Mouse (Mus musculus) natural killer cell, adult 2 months (primary cell): ENCODE measurements around the gene Cyb561.

Experiments used
- DNase-seq, 2 experiments: peaks; one replicate each; pipeline ENCODE4 v3.0.0; 2022; ENCODE audit warnings: low spot score in 2 of 2

Cyb561 gene

GRCm38 (mm10) chr11:105952111-105952510 lies 1.0 kb downstream of the Cyb561 start:
- no peak for DNase-seq

DNA sequence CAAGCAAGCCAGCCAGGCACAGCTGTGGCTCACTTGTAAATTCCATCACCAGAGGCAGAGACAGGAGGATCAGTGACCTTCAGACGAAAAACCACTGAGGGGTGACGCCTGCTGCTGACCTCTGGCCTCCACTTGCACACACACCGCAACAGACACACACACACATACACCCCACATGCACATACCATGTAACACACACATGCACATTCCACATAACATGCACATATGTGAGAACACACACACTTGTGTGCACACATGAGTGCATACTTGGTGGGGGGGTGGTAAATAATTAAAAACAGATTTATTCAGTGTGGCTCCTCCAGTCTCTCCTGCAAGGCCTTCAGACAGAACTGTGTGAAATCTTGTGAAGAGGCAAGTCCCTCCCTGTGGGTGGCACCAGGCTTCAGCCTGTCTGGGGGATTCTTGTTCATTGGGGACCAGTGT lies 1.5 kb downstream of the Cyb561 start:
- DNase-seq = no peak

- DNase-seq = no peak
These were observed 2.6 kb downstream of the Cyb561 start for GRCm38 (mm10) chr11:105950519-105950918.

GRCm38 (mm10) chr11:105948255-105948654 lies 4.9 kb downstream of the Cyb561 start:
- DNase-seq = no peak

DNA sequence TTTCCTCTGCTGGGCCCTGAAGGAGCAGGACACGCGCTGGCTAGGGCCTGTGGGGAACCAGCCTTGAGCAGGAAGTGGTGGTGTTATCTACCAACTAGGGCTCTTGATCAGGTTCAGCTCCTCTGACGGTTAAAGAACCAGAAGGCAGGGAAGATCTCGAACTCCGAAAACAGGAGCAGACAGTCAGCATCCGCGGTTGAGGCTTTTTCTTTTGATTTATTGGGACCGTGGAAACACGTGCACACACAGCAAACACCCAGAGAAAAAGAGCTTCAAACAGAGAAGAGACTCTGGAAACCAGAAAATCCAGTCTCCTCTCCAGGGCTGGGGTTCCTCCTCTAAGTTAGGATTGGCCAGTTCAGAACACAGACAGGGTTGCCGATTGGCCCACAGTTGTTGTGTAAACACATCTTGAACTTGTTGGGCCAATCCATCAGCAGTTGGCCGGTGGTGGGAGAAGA lies 6.4 kb downstream of the Cyb561 start:
- DNase-seq = no peak

GRCm38 (mm10) chr11:105944770-105945672 lies 8.1 kb downstream of the Cyb561 start:
- no peak for DNase-seq

DNA sequence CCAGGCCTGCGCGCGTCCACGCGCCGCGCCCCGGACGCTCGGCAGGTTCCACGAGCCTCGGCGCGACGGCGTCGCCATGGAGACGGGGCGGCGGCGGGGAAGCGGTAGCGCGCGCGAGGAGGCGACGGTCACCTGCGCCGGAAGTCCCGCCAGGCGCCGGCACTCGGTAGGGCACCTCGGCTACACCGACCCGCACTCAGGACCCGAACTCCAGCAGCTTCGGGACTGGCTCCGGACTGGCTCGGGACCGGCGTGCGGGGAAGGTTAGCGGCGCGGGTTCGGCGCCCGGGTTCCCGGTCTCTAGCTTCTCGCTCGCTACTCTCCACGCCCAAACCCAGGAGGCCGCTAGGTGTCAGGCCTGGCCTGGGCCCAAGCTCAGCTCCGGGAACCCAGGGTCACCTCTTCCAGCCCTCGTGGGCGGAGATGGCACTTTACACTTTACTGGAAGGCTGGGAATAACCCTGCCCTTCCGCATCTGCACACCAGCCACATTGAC lies 9.0 kb downstream of the Cyb561 start:
- peak in 1 of 2 experiments; percentile 29 for DNase-seq

GRCm38 (mm10) chr11:105943133-105944102 lies 9.7 kb downstream of the Cyb561 start:
- DNase-seq = no peak

GRCm38 (mm10) chr11:105941973-105942372 lies 11.2 kb downstream of the Cyb561 start:
- no peak for DNase-seq

- no peak for DNase-seq
These were observed 14.4 kb downstream of the Cyb561 start for GRCm38 (mm10) chr11:105938771-105939170.

DNA sequence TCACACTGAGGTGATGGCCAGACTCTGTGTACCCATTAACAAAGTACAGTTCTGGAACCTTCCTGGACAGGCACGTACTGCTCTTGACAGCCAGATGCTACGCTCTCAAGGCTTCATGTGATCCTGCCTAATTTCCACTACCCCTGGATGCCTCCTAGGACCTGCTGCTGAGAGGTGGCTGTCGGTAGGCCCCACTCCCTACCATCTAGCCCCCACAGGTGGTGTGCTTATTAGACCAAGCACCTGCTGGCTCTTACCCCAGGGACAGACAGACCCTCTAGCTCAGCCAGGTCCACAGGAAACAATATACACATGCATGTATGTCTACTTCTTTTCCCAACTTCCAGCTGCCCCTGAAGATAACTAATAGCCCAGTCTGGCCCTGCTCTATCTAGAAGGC lies 16.2 kb downstream of the Cyb561 start:
- no peak for DNase-seq

DNA sequence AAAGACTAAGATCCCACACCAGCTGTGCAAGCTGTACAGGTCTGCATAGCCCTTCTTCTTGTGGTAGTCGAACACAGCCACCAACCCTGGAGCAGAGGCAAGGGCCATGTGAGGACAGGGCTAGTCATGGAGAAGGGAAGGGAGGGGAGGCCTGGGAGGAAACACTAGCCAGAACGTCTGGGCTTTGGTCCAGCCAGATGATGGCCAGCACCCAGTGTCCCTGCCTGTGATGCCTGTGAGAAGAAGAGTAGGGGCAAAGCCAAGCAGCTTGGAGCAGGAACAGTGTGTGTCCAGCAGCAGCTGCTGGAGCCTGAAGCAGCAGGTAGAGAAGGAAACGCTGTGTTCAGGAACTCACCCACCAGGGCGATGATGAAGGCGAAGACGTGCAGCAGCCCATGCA lies 16.9 kb downstream of the Cyb561 start:
- no peak for DNase-seq

DNA sequence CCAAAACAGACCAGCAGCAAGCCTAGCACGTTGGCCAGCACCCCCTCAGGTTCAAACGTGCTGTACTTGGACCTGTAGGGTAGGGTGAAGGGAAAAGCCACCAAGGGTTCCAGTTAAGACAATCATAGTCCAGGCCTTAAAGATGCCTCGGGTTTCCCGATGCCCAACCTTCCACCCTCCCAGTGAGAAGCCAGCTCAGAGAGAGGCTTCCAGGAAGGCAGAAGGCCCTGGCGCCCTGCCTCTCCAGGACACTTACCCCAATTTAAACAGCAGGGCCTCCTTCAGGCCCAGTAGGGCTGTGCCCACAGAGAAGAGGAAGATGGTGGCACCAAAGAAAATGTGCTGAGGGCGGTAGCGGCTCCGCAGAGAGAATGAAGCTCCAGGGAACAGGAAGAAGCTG lies 17.6 kb downstream of the Cyb561 start:
- DNase-seq = no peak

- DNase-seq = no peak
These were observed 18.3 kb downstream of the Cyb561 start for GRCm38 (mm10) chr11:105934816-105935215.

- no peak for DNase-seq
These were observed 18.8 kb downstream of the Cyb561 start for GRCm38 (mm10) chr11:105934303-105934711.

- DNase-seq = no peak
These were observed 19.4 kb downstream of the Cyb561 start for GRCm38 (mm10) chr11:105933746-105934145.

- no peak for DNase-seq
These were observed 21.8 kb downstream of the Cyb561 start for GRCm38 (mm10) chr11:105931380-105931779.

DNA sequence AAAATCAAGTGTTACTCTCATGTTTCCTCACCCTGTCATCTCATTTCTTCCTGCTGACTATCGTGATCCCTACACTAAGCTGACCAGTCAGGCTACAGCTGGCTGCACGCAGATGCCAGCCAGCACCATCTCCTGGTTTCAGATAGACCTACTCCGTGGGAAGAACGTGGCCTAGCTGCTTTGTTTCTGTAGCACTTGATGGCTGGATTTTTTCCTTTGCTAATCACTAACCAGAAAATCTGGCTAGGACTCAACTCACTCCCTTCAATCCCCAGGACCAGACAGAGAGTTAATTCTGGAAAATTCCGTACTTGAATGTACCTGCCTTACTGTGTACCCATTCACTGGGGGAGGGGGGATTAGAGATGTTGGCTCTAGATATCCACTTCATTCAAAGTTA lies 25.0 kb downstream of the Cyb561 start:
- DNase-seq = no peak

DNA sequence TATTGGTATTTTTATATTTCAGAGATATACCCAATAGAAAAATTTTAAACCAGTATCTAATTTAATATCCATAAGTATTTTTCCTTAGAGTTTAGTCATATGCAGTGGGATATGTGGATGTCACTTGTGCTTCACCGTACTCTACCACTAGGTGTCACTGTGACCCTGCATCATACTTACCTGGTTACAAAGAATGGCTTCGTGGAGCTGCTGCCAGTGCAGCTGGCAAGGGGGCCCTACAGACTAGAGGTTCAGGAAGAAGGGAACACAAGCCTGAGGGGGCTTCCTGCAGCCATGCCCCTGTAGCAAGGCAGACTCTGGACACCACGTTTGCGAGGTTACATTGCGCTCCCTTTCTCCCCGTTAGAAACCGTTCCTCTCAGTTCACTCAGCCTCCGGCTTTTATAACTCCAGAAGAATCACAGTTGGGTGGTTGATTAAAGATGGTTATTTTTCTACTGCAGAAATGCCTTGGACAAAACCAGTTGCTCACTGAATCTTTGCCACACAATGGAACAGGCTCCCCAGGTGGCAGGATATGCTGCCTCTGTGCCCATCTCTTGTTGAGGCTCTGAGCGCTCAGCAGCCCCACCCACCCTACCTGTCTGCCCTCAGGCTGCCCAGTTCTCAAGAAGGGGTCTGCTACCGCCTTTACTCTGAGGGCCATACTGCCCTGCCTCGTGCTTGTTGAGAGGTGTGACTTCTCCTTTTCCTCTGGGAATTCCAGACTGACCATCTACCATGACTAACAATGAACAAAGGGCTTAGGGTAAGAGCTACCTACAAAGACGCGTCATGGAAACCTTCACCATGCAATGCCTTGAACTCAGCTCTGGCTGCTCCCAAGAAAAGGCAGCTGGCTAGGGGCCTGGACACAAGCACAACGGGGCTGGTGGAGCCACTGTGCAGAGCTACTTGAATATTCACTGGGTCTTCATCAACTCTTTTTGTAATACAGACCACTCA lies 25.8 kb downstream of the Cyb561 start:
- DNase-seq = peak; percentile 46 to 66

- DNase-seq = no peak
These were observed 30.1 kb downstream of the Cyb561 start for GRCm38 (mm10) chr11:105922769-105923663.
